Mouse (Mus musculus) kidney, adult 9 months (tissue): ENCODE data around the gene Vmn2r81.
"Not testable (repeated sequence)": the region's sequence is repeated elsewhere in the genome, so short reads cannot be mapped to it uniquely, and the experiment has no call there.

Experiments used
- DNase-seq: peaks from one replicate; pipeline ENCODE4 v3.0.0; 2022

Gene Vmn2r81

GRCm38 (mm10) chr10:79247392-79247791 is at the start of gene Vmn2r81:
Vmn2r81 (plus strand) TSS chr10:79247692.
- not testable (repeated sequence) for DNase-seq

- not testable (repeated sequence) for DNase-seq
Measured at GRCm38 (mm10) chr10:79199973-79200372, 47.5 kb upstream of the Vmn2r81 start.

DNA sequence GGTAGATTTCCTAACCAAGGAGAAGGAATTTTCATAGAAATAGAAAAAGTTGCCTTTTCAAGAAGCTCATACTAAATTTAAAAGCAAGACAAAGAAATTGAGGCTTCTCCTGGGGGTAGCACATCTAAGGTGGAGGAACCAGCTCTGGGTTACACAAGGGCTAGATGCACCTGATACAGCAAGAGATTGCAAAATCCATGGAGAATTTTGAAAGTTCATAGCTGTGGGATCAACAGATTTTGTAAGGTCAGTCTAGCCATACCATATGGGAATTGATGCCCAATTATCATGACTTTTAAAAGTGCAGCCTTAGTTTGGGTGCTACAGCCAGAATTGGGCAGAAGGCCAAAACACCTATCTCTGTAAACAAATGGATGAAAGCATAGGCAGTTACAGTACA is 27.1 kb upstream of the Vmn2r81 start:
- DNase-seq, result no peak

GRCm38 (mm10) chr10:79221606-79222005 is 25.9 kb upstream of the Vmn2r81 start:
- DNase-seq, result no peak

- DNase-seq, result no peak
Measured at GRCm38 (mm10) chr10:79222214-79222613, 25.3 kb upstream of the Vmn2r81 start.

GRCm38 (mm10) chr10:79322033-79322736 is 74.7 kb downstream of the Vmn2r81 start:
- DNase-seq, result not testable (repeated sequence)

DNA sequence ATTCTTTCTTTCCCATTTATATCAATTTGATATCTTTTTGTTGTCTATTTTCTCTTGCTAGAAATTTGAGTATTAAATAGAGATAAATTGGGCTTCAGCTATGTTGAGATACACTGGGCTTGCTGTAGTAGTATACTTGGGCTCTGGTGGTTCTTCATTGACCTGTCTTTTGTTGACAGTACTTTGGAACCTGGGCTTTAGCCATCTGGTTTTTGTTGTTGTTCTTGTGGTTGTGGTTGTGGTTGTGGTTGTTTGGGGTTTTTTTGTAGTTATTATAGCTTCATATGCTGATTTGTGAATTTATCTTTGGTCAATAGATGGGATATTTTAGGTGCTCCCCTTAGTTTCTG is 75.2 kb downstream of the Vmn2r81 start:
- DNase-seq, result no peak
